Mouse (Mus musculus) pancreas, adult 10 weeks (tissue): ENCODE measurements around the gene Spry2. TPM values are rescaled to one million over a fixed set of nuclear protein-coding genes. Genes with fewer than 3 reads are reported as not detected.

ENCODE experiments used
- polyA plus RNA-seq: library from polyadenylated mRNA; stranded (reverse); fragments of 350-450 nt; fragmentation: Illumina TruSeq; extraction: RNeasy Lipid Tissue Mini Kit (QIAGEN cat#74804); gene quantifications from one replicate; pipeline ENCODE4 v1.2.3, GENCODE M21; 2015; ENCODE audit warnings: low read depth, low replicate concordance; ENCODE audit not compliant: insufficient read depth

Gene Spry2
- 4.2 TPM for polyA plus RNA-seq

DNA sequence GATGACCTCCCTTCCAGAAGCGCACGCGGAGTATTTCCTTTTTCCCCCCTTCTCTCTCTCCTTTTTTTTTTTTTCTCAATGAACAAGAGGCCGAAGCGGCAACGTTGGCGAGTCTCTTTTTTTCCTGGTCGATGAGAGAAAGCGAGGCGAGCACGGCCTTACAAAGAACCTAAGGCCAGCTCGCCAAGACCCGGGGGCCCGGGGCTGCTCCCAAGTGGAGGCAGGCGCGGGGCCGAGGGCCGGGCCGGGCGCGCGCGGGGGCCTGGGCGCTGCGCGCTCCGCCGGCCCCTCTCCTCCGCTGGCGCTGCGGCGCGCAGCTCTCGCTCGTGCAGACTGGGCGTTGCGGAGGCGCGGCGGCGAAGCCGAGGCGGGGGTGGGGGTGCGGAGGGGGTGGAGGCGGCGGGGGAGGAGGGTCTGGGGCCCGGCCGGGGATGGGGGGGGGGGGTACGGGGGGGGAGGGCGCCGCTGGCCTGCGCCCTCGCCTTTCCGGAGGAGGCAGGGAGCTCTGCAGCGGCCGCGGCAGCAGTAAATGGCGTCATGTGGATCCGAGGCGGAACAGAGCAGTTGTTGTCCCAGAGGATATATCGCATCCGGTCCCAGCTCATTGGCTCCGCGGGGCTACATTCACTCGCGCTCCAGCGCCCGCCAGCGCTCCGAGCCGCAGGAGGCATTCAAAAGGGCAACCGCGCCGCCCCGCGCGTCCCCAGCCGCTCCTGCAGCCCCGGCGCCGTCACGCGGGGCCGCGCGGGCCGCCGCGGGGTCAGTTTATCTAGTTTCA lies at the start of gene Spry2:
Gene Spry2 (minus strand): TSS at position 29 of the 778 bp plus-strand sequence.

Other genes with a start within 250 kb of the Spry2 start
- gene Trim52, start 209.4 kb upstream of the Spry2 start, polyA plus RNA-seq, result not detected